Mouse (Mus musculus) megakaryocyte, adult 5-6 weeks (primary cell): ENCODE data around the gene Pigh. TPM values are rescaled to one million over a fixed set of nuclear protein-coding genes. Genes with fewer than 3 reads are reported as not detected.

ENCODE experiments used
- ATAC-seq: 2 replicates; pipeline ENCODE4 v1.8.0; 2016; ENCODE audit warnings: mild to moderate bottlenecking, inconsistent platforms; ENCODE audit not compliant: poor library complexity, severe bottlenecking
- total RNA-seq, 2 experiments: library from RNA; stranded (forward) in 1 of 2; stranded (reverse) in 1 of 2; fragments of 153-499, 151-499 nt in 1 of 2; fragments of 221-1000, 200-1000 nt in 1 of 2; gene quantifications; 2 replicates each; pipeline versions ENCODE4 v1.2.3 to v1.2.4; 2015 to 2017

The Pigh gene
- total RNA-seq, 2 experiments from 2014 or later: 17.5 to 18.5 TPM

- ATAC-seq: no peak
These were observed 21.1 kb downstream of the Pigh start for GRCm38 (mm10) chr12:79068306-79068705.

GRCm38 (mm10) chr12:79067526-79067925, 21.9 kb downstream of the Pigh start:
- no peak for ATAC-seq

GRCm38 (mm10) chr12:79066431-79066830, 23.0 kb downstream of the Pigh start:
- ATAC-seq: no peak

- ATAC-seq: no peak
These were observed 25.0 kb downstream of the Pigh start for GRCm38 (mm10) chr12:79064451-79064850.

- peak; percentile 94 for ATAC-seq
These were observed 28.4 kb downstream of the Pigh start for GRCm38 (mm10) chr12:79060766-79061652.

- no peak for ATAC-seq
These were observed 29.3 kb downstream of the Pigh start for GRCm38 (mm10) chr12:79060134-79060533.

GRCm38 (mm10) chr12:79059573-79059972, 29.9 kb downstream of the Pigh start:
- ATAC-seq: no peak

GRCm38 (mm10) chr12:79055276-79055675, 34.2 kb downstream of the Pigh start:
- no peak for ATAC-seq

- ATAC-seq: no peak
These were observed 37.4 kb downstream of the Pigh start for GRCm38 (mm10) chr12:79052073-79052472.

- ATAC-seq: peak; percentile 54; the same call in 1 of the 2 replicates
These were observed 38.8 kb downstream of the Pigh start for GRCm38 (mm10) chr12:79050545-79051212.

- no peak for ATAC-seq
These were observed 39.6 kb downstream of the Pigh start for GRCm38 (mm10) chr12:79049807-79050206.

GRCm38 (mm10) chr12:79048898-79049297, 40.6 kb downstream of the Pigh start:
- ATAC-seq: no peak

- no peak for ATAC-seq
These were observed 42.2 kb downstream of the Pigh start for GRCm38 (mm10) chr12:79047203-79047602.

GRCm38 (mm10) chr12:79046171-79046570, 43.3 kb downstream of the Pigh start:
- no peak for ATAC-seq

- ATAC-seq: no peak
These were observed 44.8 kb downstream of the Pigh start for GRCm38 (mm10) chr12:79044668-79045067.

- ATAC-seq: no peak
These were observed 48.0 kb downstream of the Pigh start for GRCm38 (mm10) chr12:79041436-79041835.

GRCm38 (mm10) chr12:79040201-79040827, 49.1 kb downstream of the Pigh start:
- ATAC-seq: no peak

GRCm38 (mm10) chr12:79039708-79040107, 49.7 kb downstream of the Pigh start:
- no peak for ATAC-seq

GRCm38 (mm10) chr12:79035349-79035748, 54.1 kb downstream of the Pigh start:
- ATAC-seq: no peak

- ATAC-seq: no peak
These were observed 55.1 kb downstream of the Pigh start for GRCm38 (mm10) chr12:79034331-79034730.
